Mouse (Mus musculus) E14TG2a.4 (cell line): ENCODE measurements around the gene Mboat1.

Experiments used
- H3K27me3 ChIP-seq: 2 replicates; pipeline ENCODE4 v1.6.1; 2014; ENCODE audit warnings: low read length, control low read depth; ENCODE audit not compliant: insufficient read depth
- H3K36me3 ChIP-seq: 2 replicates; pipeline ENCODE4 v1.6.1; 2014; ENCODE audit warnings: low read length, control low read depth; ENCODE audit not compliant: insufficient read depth
- H3K4me1 ChIP-seq: replicated peaks from 2 replicates; pipeline ENCODE4 v1.6.1; 2014; ENCODE audit warnings: low read depth, low read length, control low read depth
- H3K4me3 ChIP-seq: replicated peaks from 2 replicates; pipeline ENCODE4 v1.5.1; 2014; ENCODE audit warnings: mild to moderate bottlenecking, low read length
- H3K9me3 ChIP-seq: 2 replicates; pipeline ENCODE4 v1.6.1; 2014; ENCODE audit warnings: low read length, control low read depth
- CTCF ChIP-seq: conservative IDR thresholded peaks from 2 replicates; pipeline ENCODE4 v1.5.1; 2014; ENCODE audit warnings: low read length
- NANOG ChIP-seq: IDR thresholded peaks from 2 replicates; pipeline ENCODE4 v1.6.1; 2014; ENCODE audit warnings: borderline replicate concordance, low read length, mixed read lengths
- POU5F1 ChIP-seq: IDR thresholded peaks from 2 replicates; pipeline ENCODE4 v1.6.1; 2014; ENCODE audit warnings: low read length, borderline replicate concordance

Mboat1 gene

DNA sequence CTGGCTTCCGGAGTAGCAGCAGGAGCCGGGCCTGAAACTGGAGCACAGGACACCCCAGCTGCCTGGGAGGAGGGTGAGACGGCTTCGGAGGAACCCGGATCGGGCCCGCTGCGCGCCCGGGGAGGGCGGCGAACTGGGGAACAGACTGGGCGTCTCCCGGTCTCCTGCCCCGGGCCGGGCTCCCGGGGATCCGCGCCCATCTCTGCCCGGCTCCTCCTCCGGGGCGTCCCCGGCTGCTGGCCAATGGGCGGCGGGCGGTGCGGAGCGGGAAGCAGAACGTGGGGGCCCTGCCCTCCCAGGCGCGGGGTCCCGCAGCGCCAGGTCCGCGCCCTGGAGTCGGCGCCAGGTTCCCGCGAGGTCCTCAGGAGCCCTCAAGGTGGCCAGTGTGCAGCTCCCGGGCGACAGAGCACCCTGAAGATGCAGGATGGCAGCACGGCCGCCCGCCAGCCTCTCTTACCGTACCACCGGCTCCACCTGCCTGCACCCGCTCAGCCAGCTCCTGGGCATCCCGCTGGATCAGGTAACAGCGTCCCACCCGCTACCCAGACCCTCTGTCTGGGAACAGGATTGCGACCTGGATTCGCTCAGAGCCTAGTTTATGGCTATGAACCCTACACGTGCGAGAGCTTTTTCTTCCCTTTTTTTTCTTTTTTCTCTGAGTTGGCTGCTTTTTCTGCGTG, at the start of gene Mboat1:
Gene Mboat1 (plus strand): TSS at position 247 of the 680 bp plus-strand sequence.
- Histone ChIP-seq H3K36me3 (no peaks in the 10 kb centered on the region), H3K27me3 (peaks cover 61% of the 10 kb centered on the region), H3K4me3 (peak within 1 kb of the TSS; percentile 80), H3K4me1 (peaks cover 14% of the 10 kb centered on the region), H3K9me3 (peaks cover 3% of the 10 kb centered on the region; the same call in 1 of the 2 replicates)
- TF ChIP-seq NANOG: no peak
- no peak for TF ChIP-seq POU5F1
- no peak for TF ChIP-seq CTCF

DNA sequence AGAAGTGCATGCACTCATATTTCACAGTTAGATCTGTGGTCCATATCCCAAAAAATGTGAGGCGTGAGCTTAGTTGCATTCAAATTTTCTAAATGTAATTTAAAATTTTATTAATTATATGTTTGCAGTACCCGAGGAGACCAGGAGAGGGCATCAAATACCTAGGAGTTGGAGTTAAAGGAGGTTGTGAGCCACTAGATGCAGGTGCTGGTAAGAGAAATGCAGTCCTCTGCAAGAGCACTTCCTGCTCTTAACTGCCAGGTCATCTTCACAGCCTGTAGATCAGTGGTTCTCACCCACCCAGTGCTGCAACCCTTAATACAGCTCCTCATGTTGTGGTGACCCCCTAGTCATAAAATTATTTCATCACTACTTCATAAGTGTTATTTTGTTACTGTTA, 43.2 kb upstream of the Mboat1 start:
- H3K4me3 ChIP-seq: no peak overlapping the region
- H3K4me1 ChIP-seq: no peaks in the 10 kb centered on the region
- H3K9me3 ChIP-seq: no peaks in the 10 kb centered on the region
- no peaks in the 10 kb centered on the region for H3K36me3 ChIP-seq
- peak; percentile 54 for TF ChIP-seq CTCF
- no peak for TF ChIP-seq POU5F1
- TF ChIP-seq NANOG: no peak
- H3K27me3 ChIP-seq: peaks cover 11% of the 10 kb centered on the region; the same call in 1 of the 2 replicates

DNA sequence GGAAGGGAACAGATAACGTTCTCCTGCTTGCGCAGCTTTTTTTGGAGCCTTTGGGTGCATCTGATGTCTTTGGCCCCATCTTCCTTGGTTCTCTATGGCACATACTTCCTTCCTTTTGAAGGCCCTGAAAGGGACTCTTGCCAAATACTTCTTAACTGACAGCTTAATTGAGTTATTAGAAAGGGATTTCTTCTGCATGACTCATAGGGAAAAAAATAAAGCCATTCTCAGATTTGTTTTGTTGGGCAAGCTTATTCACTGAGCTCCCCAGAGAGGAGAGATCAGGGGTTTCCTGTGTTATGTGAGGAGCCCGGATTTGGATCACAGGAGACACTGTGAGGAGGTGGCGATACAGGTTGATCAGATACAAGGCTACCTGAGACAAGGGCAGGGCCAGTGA, 40.4 kb upstream of the Mboat1 start:
- H3K4me1 ChIP-seq: no peaks in the 10 kb centered on the region
- peaks cover 14% of the 10 kb centered on the region; the same call in 1 of the 2 replicates for H3K27me3 ChIP-seq
- TF ChIP-seq POU5F1 (no peak), NANOG (no peak), CTCF (no peak)
- H3K36me3 ChIP-seq: no peaks in the 10 kb centered on the region
- no peaks in the 10 kb centered on the region for H3K9me3 ChIP-seq
- H3K4me3 ChIP-seq: no peak overlapping the region

DNA sequence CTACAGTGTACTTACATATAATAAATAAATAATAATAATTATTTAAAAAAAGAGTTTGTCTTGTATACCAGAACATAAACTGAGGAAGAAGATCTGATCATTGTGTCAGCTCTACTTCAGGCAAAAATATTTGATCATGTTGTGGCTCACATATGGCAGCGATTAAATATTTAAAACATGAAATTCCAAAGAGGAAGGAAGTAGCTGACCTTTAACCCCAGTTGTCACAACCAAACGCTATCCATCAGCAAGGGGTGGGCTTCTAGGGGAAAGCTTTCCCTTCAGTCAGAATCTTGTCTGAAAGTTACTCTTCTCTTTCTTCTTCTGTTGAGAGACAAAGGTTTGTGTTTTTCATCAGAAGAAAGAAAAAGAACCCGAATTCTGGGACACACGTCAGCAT, 39.8 kb upstream of the Mboat1 start:
- TF ChIP-seq NANOG (no peak), CTCF (no peak), POU5F1 (no peak)
- H3K36me3 ChIP-seq: no peaks in the 10 kb centered on the region
- H3K9me3 ChIP-seq: no peaks in the 10 kb centered on the region
- H3K4me1 ChIP-seq: no peaks in the 10 kb centered on the region
- H3K27me3 ChIP-seq: peaks cover 11% of the 10 kb centered on the region; the same call in 1 of the 2 replicates
- no peak overlapping the region for H3K4me3 ChIP-seq

DNA sequence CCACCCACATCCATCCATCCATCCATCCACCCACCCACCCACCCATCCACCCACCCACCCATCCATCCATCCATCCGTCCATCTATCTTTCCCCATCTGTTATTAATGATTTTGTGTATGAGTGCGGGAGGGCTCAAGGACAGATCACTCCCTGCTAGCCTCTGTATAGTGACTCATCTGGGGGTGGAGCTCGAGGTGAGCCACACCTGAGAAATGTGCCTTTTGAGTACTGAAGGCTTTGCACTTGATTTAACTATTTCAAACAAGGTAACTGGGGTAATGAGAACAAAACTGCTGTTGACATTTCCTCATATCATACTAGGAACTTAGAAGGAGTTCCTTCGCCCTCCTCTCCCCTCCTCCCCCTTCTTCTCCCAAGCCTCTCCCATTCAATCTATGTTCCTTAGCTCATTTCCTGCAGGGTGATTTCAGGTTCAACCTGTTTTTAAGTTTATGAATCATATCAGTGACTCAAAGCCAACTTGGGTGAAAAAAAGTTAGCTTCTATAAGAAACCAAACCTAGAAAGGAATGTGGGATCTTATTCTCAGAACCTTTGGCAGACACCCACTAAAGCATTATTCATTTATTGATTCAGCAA, 27.2 kb upstream of the Mboat1 start:
- TF ChIP-seq POU5F1 (no peak), NANOG (no peak), CTCF (no peak)
- Histone ChIP-seq H3K27me3 (0 out of 2 replicates have a peak, but pooled peaks cover 2% of the 10 kb centered on the region), H3K36me3 (no peaks in the 10 kb centered on the region), H3K9me3 (no peaks in the 10 kb centered on the region), H3K4me1 (no peaks in the 10 kb centered on the region), H3K4me3 (no peak overlapping the region)

- no peaks in the 10 kb centered on the region for H3K27me3 ChIP-seq
- H3K9me3 ChIP-seq: no peaks in the 10 kb centered on the region
- TF ChIP-seq CTCF: peak; percentile 52
- TF ChIP-seq POU5F1: no peak
- TF ChIP-seq NANOG: no peak
- H3K4me1 ChIP-seq: no peaks in the 10 kb centered on the region
- H3K4me3 ChIP-seq: no peak overlapping the region
- H3K36me3 ChIP-seq: no peaks in the 10 kb centered on the region
These were observed 20.5 kb upstream of the Mboat1 start for GRCm38 (mm10) chr13:30115792-30116191.

GRCm38 (mm10) chr13:30136923-30137629, 787 bp downstream of the Mboat1 start:
- H3K4me1 ChIP-seq: peaks cover 14% of the 10 kb centered on the region
- H3K36me3 ChIP-seq: no peaks in the 10 kb centered on the region
- no peak for TF ChIP-seq POU5F1
- no peak for TF ChIP-seq CTCF
- TF ChIP-seq NANOG: no peak
- peaks cover 61% of the 10 kb centered on the region for H3K27me3 ChIP-seq
- peaks cover 6% of the 10 kb centered on the region for H3K9me3 ChIP-seq
- H3K4me3 ChIP-seq: peak overlapping the region; percentile 80

DNA sequence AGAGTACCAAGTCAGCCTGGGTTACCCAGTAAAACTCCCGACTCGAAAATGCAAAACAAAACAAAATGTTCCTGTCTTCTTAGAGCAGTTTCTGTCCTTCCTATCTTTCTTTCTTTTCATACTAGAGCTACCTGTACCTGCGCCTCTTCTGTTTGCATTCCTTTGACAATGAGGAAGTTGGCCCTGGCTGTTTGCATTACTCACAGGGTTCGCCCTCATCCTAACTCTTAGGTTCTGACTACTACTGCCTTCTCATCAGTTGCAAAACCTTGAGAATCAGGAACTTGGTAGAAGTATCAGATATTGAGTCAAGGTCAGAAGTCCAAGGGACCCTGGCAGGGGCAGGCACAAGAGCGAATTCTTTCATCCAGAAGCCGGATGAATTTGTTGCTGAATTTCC, 1.7 kb downstream of the Mboat1 start:
- TF ChIP-seq POU5F1 (no peak), NANOG (no peak), CTCF (no peak)
- peaks cover 56% of the 10 kb centered on the region for H3K27me3 ChIP-seq
- peaks cover 6% of the 10 kb centered on the region for H3K9me3 ChIP-seq
- H3K36me3 ChIP-seq: no peaks in the 10 kb centered on the region
- no peak overlapping the region for H3K4me3 ChIP-seq
- H3K4me1 ChIP-seq: peaks cover 14% of the 10 kb centered on the region
